Mouse (Mus musculus): ENCODE measurements around the gene Irf6. TPM values are rescaled to one million over a fixed set of nuclear protein-coding genes. Genes with fewer than 3 reads are reported as not detected.

Gene Irf6
- polyA plus RNA-seq, 1 experiment from 2014 or later: 0.70 TPM

- no peak for ATAC-seq (ENCODE audit: low FRiP score)
- no peak overlapping the region for H3K4me3 ChIP-seq (replicated peaks)
- no peaks in the 10 kb centered on the region for H3K27me3 ChIP-seq (replicated peaks)
- no peak overlapping the region for H3K4me2 ChIP-seq
- no peaks in the 10 kb centered on the region for H3K36me3 ChIP-seq
- WGBS: 83% methylated on average over 1 of the region's 1 CpGs
- no peaks in the 10 kb centered on the region for H3K9me3 ChIP-seq (replicated peaks)
- H3K4me1 ChIP-seq: peaks cover 7% of the 10 kb centered on the region
- H3K27ac ChIP-seq (replicated peaks): no peak overlapping the region
- no peak overlapping the region for H3K9ac ChIP-seq (replicated peaks)
These were observed 19.2 kb upstream of the Irf6 start for GRCm38 (mm10) chr1:193133726-193134125.

- Histone ChIP-seq H3K4me3 (replicated peaks) (no peak overlapping the region), H3K9me3 (replicated peaks) (no peaks in the 10 kb centered on the region), H3K4me1 (no peaks in the 10 kb centered on the region), H3K36me3 (no peaks in the 10 kb centered on the region), H3K27ac (replicated peaks) (no peak overlapping the region), H3K4me2 (no peak overlapping the region), H3K9ac (replicated peaks) (no peak overlapping the region), H3K27me3 (replicated peaks) (0 out of 2 replicates have a peak, but pooled peaks cover 2% of the 10 kb centered on the region)
- ATAC-seq (ENCODE audit: low FRiP score): no peak
- 41% methylated on average over 7 of the region's 7 CpGs for WGBS
These were observed 14.8 kb upstream of the Irf6 start for GRCm38 (mm10) chr1:193138087-193138486.

- no peak for ATAC-seq (ENCODE audit: low FRiP score)
- H3K9ac ChIP-seq (replicated peaks): no peak overlapping the region
- H3K4me1 ChIP-seq: no peaks in the 10 kb centered on the region
- no peaks in the 10 kb centered on the region for H3K9me3 ChIP-seq (replicated peaks)
- no peak overlapping the region for H3K4me2 ChIP-seq
- H3K36me3 ChIP-seq: no peaks in the 10 kb centered on the region
- H3K27me3 ChIP-seq (replicated peaks): 0 out of 2 replicates have a peak, but pooled peaks cover 2% of the 10 kb centered on the region
- H3K4me3 ChIP-seq (replicated peaks): no peak overlapping the region
- WGBS: 64% methylated on average over 3 of the region's 3 CpGs
- H3K27ac ChIP-seq (replicated peaks): no peak overlapping the region
These were observed 14.2 kb upstream of the Irf6 start for GRCm38 (mm10) chr1:193138669-193139068.

GRCm38 (mm10) chr1:193141118-193141517 lies 11.8 kb upstream of the Irf6 start:
- Histone ChIP-seq H3K9ac (replicated peaks) (no peak overlapping the region), H3K9me3 (replicated peaks) (no peaks in the 10 kb centered on the region), H3K36me3 (no peaks in the 10 kb centered on the region), H3K27me3 (replicated peaks) (0 out of 2 replicates have a peak, but pooled peaks cover 2% of the 10 kb centered on the region), H3K4me2 (no peak overlapping the region), H3K4me1 (no peaks in the 10 kb centered on the region), H3K27ac (replicated peaks) (no peak overlapping the region), H3K4me3 (replicated peaks) (no peak overlapping the region)
- ATAC-seq (ENCODE audit: low FRiP score): no peak
- WGBS: 85% methylated on average over 7 of the region's 7 CpGs

GRCm38 (mm10) chr1:193142517-193143062 lies 10.3 kb upstream of the Irf6 start:
- Histone ChIP-seq H3K4me1 (no peaks in the 10 kb centered on the region), H3K4me2 (no peak overlapping the region), H3K36me3 (no peaks in the 10 kb centered on the region), H3K27me3 (replicated peaks) (0 out of 2 replicates have a peak, but pooled peaks cover 2% of the 10 kb centered on the region), H3K9me3 (replicated peaks) (no peaks in the 10 kb centered on the region), H3K9ac (replicated peaks) (no peak overlapping the region), H3K4me3 (replicated peaks) (no peak overlapping the region), H3K27ac (replicated peaks) (no peak overlapping the region)
- 92% methylated on average over 8 of the region's 8 CpGs for WGBS
- ATAC-seq (ENCODE audit: low FRiP score): no peak

- Histone ChIP-seq H3K27ac (replicated peaks) (no peak overlapping the region), H3K36me3 (no peaks in the 10 kb centered on the region), H3K27me3 (replicated peaks) (0 out of 2 replicates have a peak, but pooled peaks cover 4% of the 10 kb centered on the region), H3K4me2 (no peak overlapping the region), H3K9me3 (replicated peaks) (no peaks in the 10 kb centered on the region), H3K4me3 (replicated peaks) (no peak overlapping the region), H3K4me1 (no peaks in the 10 kb centered on the region), H3K9ac (replicated peaks) (no peak overlapping the region)
- WGBS: 90% methylated on average over 6 of the region's 6 CpGs
- no peak for ATAC-seq (ENCODE audit: low FRiP score)
These were observed 8.4 kb upstream of the Irf6 start for GRCm38 (mm10) chr1:193144516-193144915.

GRCm38 (mm10) chr1:193145101-193145500 lies 7.8 kb upstream of the Irf6 start:
- no peaks in the 10 kb centered on the region for H3K9me3 ChIP-seq (replicated peaks)
- 83% methylated on average over 4 of the region's 4 CpGs for WGBS
- no peaks in the 10 kb centered on the region for H3K4me1 ChIP-seq
- H3K4me2 ChIP-seq: no peak overlapping the region
- no peak overlapping the region for H3K27ac ChIP-seq (replicated peaks)
- no peak overlapping the region for H3K4me3 ChIP-seq (replicated peaks)
- no peak for ATAC-seq (ENCODE audit: low FRiP score)
- no peak overlapping the region for H3K9ac ChIP-seq (replicated peaks)
- H3K27me3 ChIP-seq (replicated peaks): 0 out of 2 replicates have a peak, but pooled peaks cover 5% of the 10 kb centered on the region
- H3K36me3 ChIP-seq: no peaks in the 10 kb centered on the region

- ATAC-seq (ENCODE audit: low FRiP score): no peak
- no peaks in the 10 kb centered on the region for H3K36me3 ChIP-seq
- H3K27ac ChIP-seq (replicated peaks): no peak overlapping the region
- H3K9ac ChIP-seq (replicated peaks): no peak overlapping the region
- no peaks in the 10 kb centered on the region for H3K4me1 ChIP-seq
- H3K4me3 ChIP-seq (replicated peaks): no peak overlapping the region
- no peak overlapping the region for H3K4me2 ChIP-seq
- peaks cover 11% of the 10 kb centered on the region; the same call in 1 of the 2 replicates for H3K27me3 ChIP-seq (replicated peaks)
- no peaks in the 10 kb centered on the region for H3K9me3 ChIP-seq (replicated peaks)
- 81% methylated on average over 1 of the region's 1 CpGs for WGBS
These were observed 6.5 kb upstream of the Irf6 start for GRCm38 (mm10) chr1:193146416-193146815.

GRCm38 (mm10) chr1:193149231-193149630 lies 3.7 kb upstream of the Irf6 start:
- peaks cover 6% of the 10 kb centered on the region for H3K4me1 ChIP-seq
- H3K9ac ChIP-seq (replicated peaks): no peak overlapping the region
- peaks cover 40% of the 10 kb centered on the region for H3K27me3 ChIP-seq (replicated peaks)
- H3K4me3 ChIP-seq (replicated peaks): no peak overlapping the region
- H3K4me2 ChIP-seq: no peak overlapping the region
- WGBS: 76% methylated on average over 3 of the region's 3 CpGs
- ATAC-seq (ENCODE audit: low FRiP score): no peak
- H3K36me3 ChIP-seq: no peaks in the 10 kb centered on the region
- no peaks in the 10 kb centered on the region for H3K9me3 ChIP-seq (replicated peaks)
- H3K27ac ChIP-seq (replicated peaks): no peak overlapping the region

GRCm38 (mm10) chr1:193151134-193151533 lies 1.8 kb upstream of the Irf6 start:
- Histone ChIP-seq H3K9me3 (replicated peaks) (no peaks in the 10 kb centered on the region), H3K4me3 (replicated peaks) (no peak overlapping the region), H3K4me2 (no peak overlapping the region), H3K27me3 (replicated peaks) (peaks cover 54% of the 10 kb centered on the region), H3K4me1 (peaks cover 6% of the 10 kb centered on the region), H3K36me3 (no peaks in the 10 kb centered on the region), H3K27ac (replicated peaks) (no peak overlapping the region), H3K9ac (replicated peaks) (no peak overlapping the region)
- WGBS: 46% methylated on average over 7 of the region's 7 CpGs
- ATAC-seq (ENCODE audit: low FRiP score): no peak

- Histone ChIP-seq H3K4me1 (peaks cover 6% of the 10 kb centered on the region), H3K9ac (replicated peaks) (no peak overlapping the region), H3K4me3 (replicated peaks) (peak overlapping the region; percentile 27), H3K9me3 (replicated peaks) (no peaks in the 10 kb centered on the region), H3K27ac (replicated peaks) (no peak overlapping the region), H3K4me2 (peak overlapping the region; percentile 51), H3K27me3 (replicated peaks) (peaks cover 54% of the 10 kb centered on the region), H3K36me3 (no peaks in the 10 kb centered on the region)
- WGBS: 28% methylated on average over 16 of the region's 16 CpGs
- ATAC-seq (ENCODE audit: low FRiP score): no peak
These were observed 650 bp downstream of the Irf6 start for GRCm38 (mm10) chr1:193153561-193153960.

GRCm38 (mm10) chr1:193156316-193157110 lies 3.6 kb downstream of the Irf6 start:
- Histone ChIP-seq H3K4me3 (replicated peaks) (no peak overlapping the region), H3K9ac (replicated peaks) (no peak overlapping the region), H3K4me1 (peaks cover 6% of the 10 kb centered on the region), H3K27ac (replicated peaks) (no peak overlapping the region), H3K27me3 (replicated peaks) (peaks cover 42% of the 10 kb centered on the region), H3K36me3 (no peaks in the 10 kb centered on the region), H3K9me3 (replicated peaks) (no peaks in the 10 kb centered on the region), H3K4me2 (no peak overlapping the region)
- WGBS: 82% methylated on average over 15 of the region's 15 CpGs
- ATAC-seq (ENCODE audit: low FRiP score): no peak
